Mouse (Mus musculus) CH12.LX (cell line): Measurements from ENCODE around the gene Celf5. TPM values are rescaled to one million over a fixed set of nuclear protein-coding genes. Genes with fewer than 3 reads are reported as not detected.

ENCODE experiments used
- DNase-seq: peaks from one replicate; pipeline ENCODE4 v3.0.0-alpha.2; 2013; ENCODE audit errors: extremely low read depth
- H3K27ac ChIP-seq: 2 replicates; pipeline ENCODE4 v1.5.1; 2012; ENCODE audit warnings: low read depth, mild to moderate bottlenecking, control low read depth, moderate library complexity; ENCODE audit not compliant: insufficient read depth
- H3K27me3 ChIP-seq: replicated peaks from 2 replicates; pipeline ENCODE3; 2012; ENCODE audit warnings: inconsistent platforms
- H3K36me3 ChIP-seq, 2 experiments: replicated peaks in 1 of 2; 2 replicates each; pipeline versions ENCODE3 to v1.6.1; 2012; ENCODE audit warnings: inconsistent platforms in 1 of 2, low read length in 1 of 2, mild to moderate bottlenecking in 1 of 2, mixed read lengths in 1 of 2, moderate library complexity in 1 of 2; ENCODE audit not compliant: control insufficient read depth in 1 of 2, insufficient read depth in 1 of 2
- H3K4me1 ChIP-seq, 2 experiments: 2 replicates each; pipeline ENCODE4 v1.6.1; 2012; ENCODE audit warnings: inconsistent platforms in 1 of 2, moderate library complexity in 1 of 2; ENCODE audit not compliant: insufficient read depth in 2 of 2, control insufficient read depth in 1 of 2
- H3K4me2 ChIP-seq: 2 replicates; pipeline ENCODE4 v1.6.1; 2012; ENCODE audit warnings: low read depth, mild to moderate bottlenecking, control low read depth; ENCODE audit not compliant: poor library complexity, insufficient read depth, severe bottlenecking
- H3K4me3 ChIP-seq, 3 experiments: fragments of 150-350 bp in 1 of 3; sonication (generic) in 1 of 3; replicated peaks in 1 of 3; 2 replicates each; pipeline versions ENCODE3 to v1.5.1; 2011 to 2012; ENCODE audit warnings: low read depth in 2 of 3, low read length in 2 of 3, mild to moderate bottlenecking in 2 of 3, moderate library complexity in 2 of 3, control low read depth in 1 of 3, improper control_type of control experiment in 1 of 3, inconsistent platforms in 1 of 3, mixed read lengths in 1 of 3; ENCODE audit not compliant: poor library complexity in 1 of 3
- H3K79me2 ChIP-seq: replicated peaks from 2 replicates; pipeline ENCODE4 v1.6.1; 2012; ENCODE audit warnings: mild to moderate bottlenecking, moderate library complexity; ENCODE audit not compliant: control insufficient read depth, poor library complexity, insufficient read depth, severe bottlenecking; ENCODE audit errors: extremely low read depth
- H3K9ac ChIP-seq: 2 replicates; pipeline ENCODE4 v1.6.1; 2012; ENCODE audit warnings: low read depth, mild to moderate bottlenecking, control low read depth, moderate library complexity; ENCODE audit not compliant: insufficient read depth
- H3K9me3 ChIP-seq: replicated peaks from 2 replicates; pipeline ENCODE3; 2012; ENCODE audit warnings: low read length, inconsistent platforms, mixed read lengths
- CHD2 ChIP-seq: IDR thresholded peaks from 2 replicates; pipeline ENCODE4 v1.6.1; 2011; ENCODE audit warnings: low read length, improper control_type of control experiment
- EP300 ChIP-seq: IDR thresholded peaks from 2 replicates; pipeline ENCODE4 v1.6.1; 2011; ENCODE audit warnings: low read length, improper control_type of control experiment
- ETS1 ChIP-seq: conservative IDR thresholded peaks from 2 replicates; pipeline ENCODE4 v1.6.1; 2012; ENCODE audit warnings: low read depth, mild to moderate bottlenecking, inconsistent platforms, low read length, improper control_type of control experiment, moderate library complexity
- GABPA ChIP-seq: IDR thresholded peaks from 2 replicates; pipeline ENCODE4 v1.6.1; 2012; ENCODE audit warnings: low read depth, low read length, improper control_type of control experiment, inconsistent platforms; ENCODE audit not compliant: insufficient replicate concordance
- HCFC1 ChIP-seq: IDR thresholded peaks from 2 replicates; pipeline ENCODE4 v1.6.1; 2012; ENCODE audit warnings: low read depth, mild to moderate bottlenecking, inconsistent platforms, low read length, improper control_type of control experiment
- IRF4 ChIP-seq: IDR thresholded peaks from 2 replicates; pipeline ENCODE4 v1.6.1; 2014; ENCODE audit warnings: low read depth, mild to moderate bottlenecking, inconsistent platforms, low read length, improper control_type of control experiment
- KAT2A ChIP-seq: IDR thresholded peaks from 2 replicates; pipeline ENCODE4 v1.6.1; 2012; ENCODE audit warnings: low read length, improper control_type of control experiment, inconsistent platforms; ENCODE audit not compliant: insufficient replicate concordance
- MAZ ChIP-seq: IDR thresholded peaks from 2 replicates; pipeline ENCODE4 v1.6.1; 2012; ENCODE audit warnings: low read depth, mild to moderate bottlenecking, inconsistent platforms, low read length, improper control_type of control experiment, moderate library complexity
- NRF1 ChIP-seq: IDR thresholded peaks from 2 replicates; pipeline ENCODE4 v1.6.1; 2014; ENCODE audit warnings: low read depth, mild to moderate bottlenecking, inconsistent platforms, low read length, improper control_type of control experiment, moderate library complexity
- POLR2AphosphoS2 ChIP-seq: IDR thresholded peaks from 2 replicates; pipeline ENCODE4 v1.6.1; 2011; ENCODE audit warnings: low read depth, low read length, improper control_type of control experiment
- SIN3A ChIP-seq: IDR thresholded peaks from 2 replicates; pipeline ENCODE4 v1.6.1; 2012; ENCODE audit warnings: low read length, improper control_type of control experiment, inconsistent platforms
- TCF12 ChIP-seq: IDR thresholded peaks from 2 replicates; pipeline ENCODE4 v1.6.1; 2014; ENCODE audit warnings: low read depth, mild to moderate bottlenecking, inconsistent platforms, low read length, improper control_type of control experiment
- UBTF ChIP-seq: IDR thresholded peaks from 2 replicates; pipeline ENCODE4 v1.6.1; 2012; ENCODE audit warnings: low read depth, mild to moderate bottlenecking, inconsistent platforms, low read length, improper control_type of control experiment, moderate library complexity
- USF1 ChIP-seq: IDR thresholded peaks from 2 replicates; pipeline ENCODE4 v1.6.1; 2014; ENCODE audit warnings: low read depth, mild to moderate bottlenecking, inconsistent platforms, low read length, improper control_type of control experiment
- USF2 ChIP-seq: conservative IDR thresholded peaks from 2 replicates; pipeline ENCODE4 v1.6.1; 2011; ENCODE audit warnings: low read depth, low read length, improper control_type of control experiment
- ZKSCAN1 ChIP-seq: IDR thresholded peaks from 2 replicates; pipeline ENCODE4 v1.6.1; 2012; ENCODE audit warnings: low read depth, inconsistent platforms, low read length, improper control_type of control experiment, borderline replicate concordance
- ZMIZ1 ChIP-seq: IDR thresholded peaks from 2 replicates; pipeline ENCODE4 v1.6.1; 2012; ENCODE audit warnings: low read depth, mild to moderate bottlenecking, inconsistent platforms, low read length, improper control_type of control experiment
- dilution Hi-C: fragments of 300-500 bp; cut with MboI; formaldehyde crosslinking; loops from 2 replicates; pipeline ENCODE4 v1.14.3; 2020; ENCODE audit warnings: low sequenced_read_pairs; ENCODE audit not compliant: extremely low pct_unique_long_range_greater_than_20kb, extremely low pct_ligation_motif_present
- in situ Hi-C: fragments of 300-500 bp; cut with MboI; formaldehyde crosslinking; loops from 3 replicates; pipeline ENCODE4 v1.14.3; 2019; ENCODE audit warnings: low sequenced_read_pairs, low pct_ligation_motif_present, low pct_unique_long_range_greater_than_20kb, mixed read lengths
- polyA plus RNA-seq: library from polyadenylated mRNA; unstranded; fragments of >175 nt; gene quantifications from 2 replicates; pipeline ENCODE4 v1.2.1, GENCODE M21; 2012; ENCODE audit warnings: low read depth; ENCODE audit not compliant: insufficient read length
- total RNA-seq, 2 experiments: library from RNA; depleted of rRNA; stranded (reverse); fragments of 300-350 nt in 1 of 2; fragments of >200 nt in 1 of 2; gene quantifications; 2 replicates each; pipeline ENCODE4 v1.2.3; 2012 to 2014

Gene Celf5
- total and polyA plus RNA-seq, 3 experiments: 0.07 to 0.08 TPM; not detected in 1

- Histone ChIP-seq H3K27me3 (peaks cover 21% of the 10 kb centered on the region), H3K9ac (peak overlapping the region; percentile 27; the same call in 1 of the 2 replicates), H3K27ac (no peak overlapping the region)
These were observed 49.6 kb downstream of the Celf5 start for GRCm38 (mm10) chr10:81432868-81433262.

GRCm38 (mm10) chr10:81432169-81432867, 50.2 kb downstream of the Celf5 start:
- H3K4me3 ChIP-seq: no peak overlapping the region
- no peaks in the 10 kb centered on the region for H3K9me3 ChIP-seq
- TF ChIP-seq MAZ: no peak
- TF ChIP-seq ETS1: no peak
- TF ChIP-seq TCF12: 0 out of 2 replicates have a peak, but pooled peaks have one; percentile 12
- DNase-seq: no peak
- no peak overlapping the region for H3K9ac ChIP-seq
- H3K27ac ChIP-seq: no peak overlapping the region
- peaks cover 25% of the 10 kb centered on the region for H3K27me3 ChIP-seq
- no peaks in the 10 kb centered on the region for H3K36me3 ChIP-seq
- dilution Hi-C loops (no loop called here), in situ Hi-C loops (no loop called here)
- peaks cover 34 to 61% of the 10 kb centered on the region in 2 experiments for H3K4me1 ChIP-seq
- no peaks in the 10 kb centered on the region for H3K79me2 ChIP-seq
- H3K4me2 ChIP-seq: no peak overlapping the region; the same call in 1 of the 2 replicates

More at GRCm38 (mm10) chr10:81432868-81433262, 49.6 kb downstream of the Celf5 start:
- peak; percentile 97 for DNase-seq
- Histone ChIP-seq H3K79me2 (no peaks in the 10 kb centered on the region), H3K4me2 (peak overlapping the region; percentile 34), H3K36me3 (no peaks in the 10 kb centered on the region), H3K4me1 (peaks cover 32 to 59% of the 10 kb centered on the region in 2 experiments), H3K9me3 (no peaks in the 10 kb centered on the region), H3K4me3 (peak overlapping the region in 1 of 3 experiments; percentile 23)
- TF ChIP-seq KAT2A (peak; percentile 96; the same call in 1 of the 2 replicates), ZKSCAN1 (no peak), SIN3A (0 out of 2 replicates have a peak, but pooled peaks have one; percentile 31), CHD2 (peak; percentile 99), ZMIZ1 (no peak), GABPA (peak; percentile 53; the same call in 1 of the 2 replicates), HCFC1 (peak; percentile 96), MAZ (no peak), EP300 (no peak), USF2 (0 out of 2 replicates have a peak, but pooled peaks have one; percentile 11), POLR2AphosphoS2 (no peak), UBTF (no peak), IRF4 (peak; percentile 33; the same call in 1 of the 2 replicates), NRF1 (peak; percentile 77), USF1 (peak; percentile 51)
- dilution Hi-C loops (no loop called here), in situ Hi-C loops (no loop called here)
